Mouse (Mus musculus): ENCODE data around the gene Mpnd.

DNA sequence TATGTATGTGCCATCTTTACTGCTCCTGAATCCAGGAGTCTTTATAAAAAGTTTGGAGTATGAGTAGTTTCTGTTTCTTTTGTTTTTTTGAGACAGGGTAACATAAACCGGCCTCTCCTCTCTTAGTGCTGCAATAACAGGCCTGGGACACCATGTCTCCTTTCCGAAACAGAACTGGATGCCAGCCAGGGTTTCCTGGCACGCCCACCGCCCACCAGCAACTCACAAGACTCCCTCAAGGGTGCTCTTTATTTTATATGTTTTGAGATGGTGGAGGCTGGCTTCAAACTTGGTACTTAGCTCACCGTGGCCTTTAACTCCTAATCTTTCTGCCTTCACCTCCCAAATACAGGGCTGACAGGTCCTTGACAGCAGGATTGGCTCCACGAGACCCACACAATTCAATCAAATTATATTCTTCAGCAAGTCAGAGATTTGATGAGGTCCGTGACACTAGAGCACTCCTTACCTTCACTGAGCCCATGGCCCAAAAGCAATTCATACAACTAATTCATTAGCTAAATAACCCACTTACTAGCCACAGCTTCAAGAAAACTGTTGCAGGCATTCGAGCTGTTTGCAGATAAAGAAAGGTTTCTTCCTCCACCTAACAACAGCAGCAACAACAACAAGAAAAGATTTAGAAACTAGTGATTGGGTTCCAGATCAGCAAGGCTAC is 33.2 kb downstream of the Mpnd start:
- TF ChIP-seq POLR2A (IDR thresholded peaks at IDR 0.05; ENCODE audit: low read depth, low read length) (no peak), CTCF (IDR thresholded peaks at IDR 0.05; ENCODE audit: borderline replicate concordance, insufficient read depth, low read length) (no peak)
